Mouse (Mus musculus) 416B (cell line): ENCODE measurements around the gene Focad.

Experiments used
- DNase-seq: peaks from one replicate; pipeline ENCODE4 v3.0.0; 2011; ENCODE audit warnings: low read depth

Focad gene

DNA sequence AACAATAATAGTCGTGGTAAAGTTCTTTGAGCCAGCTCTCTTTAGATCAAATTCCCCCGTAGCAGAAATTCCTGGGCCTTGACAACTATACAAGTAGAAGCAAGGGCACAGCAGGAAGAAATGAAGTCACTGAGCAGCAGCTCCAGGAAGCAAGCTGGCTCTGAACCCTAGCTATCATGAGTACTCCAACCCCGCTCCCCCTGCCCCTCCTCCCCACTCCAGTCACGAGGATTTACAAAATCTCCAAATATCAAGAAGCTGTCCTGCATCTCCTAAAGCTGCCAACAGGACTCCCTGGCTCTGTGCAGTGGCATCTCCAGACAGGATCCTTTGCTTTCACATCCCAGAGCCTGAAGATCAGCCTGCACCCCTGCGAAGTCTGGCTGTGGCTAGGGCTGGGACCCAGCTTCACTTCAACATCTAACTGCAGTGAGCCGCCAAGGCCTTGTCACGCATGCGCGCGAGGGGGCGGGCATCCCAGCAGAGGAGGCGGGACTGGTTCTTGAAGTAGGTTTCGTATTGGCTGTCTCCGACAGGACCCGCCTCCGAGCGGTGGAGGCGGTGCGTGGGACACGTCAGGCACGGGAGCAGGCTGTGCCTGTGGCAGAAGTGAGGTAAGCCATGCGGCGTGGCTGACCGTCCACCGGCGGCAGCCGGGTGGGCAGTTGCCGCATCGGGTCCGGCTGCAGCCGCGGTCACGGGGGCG, at the start of gene Focad:
TSS of gene Focad (plus strand) at position 568 of the 706 bp plus-strand sequence.
- peak; percentile 94 for DNase-seq

DNA sequence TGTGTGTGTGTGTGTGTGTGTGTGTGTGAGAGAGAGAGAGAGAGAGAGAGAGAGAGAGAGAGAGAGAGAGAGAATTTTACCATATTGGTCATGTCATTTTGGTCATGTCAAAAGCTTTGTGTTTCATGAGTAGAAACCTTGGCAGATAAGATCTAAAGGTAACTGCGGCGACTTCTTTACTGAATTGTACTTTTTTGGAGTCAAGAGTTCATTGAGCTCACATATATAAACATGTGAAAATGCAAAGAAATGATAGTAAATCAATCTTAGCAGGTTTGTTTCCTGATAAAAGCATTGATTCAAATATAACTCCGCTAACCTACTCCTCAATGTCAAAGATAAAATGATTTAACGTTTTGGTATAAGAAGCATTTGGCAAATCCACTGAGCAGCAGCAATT, 49.3 kb upstream of the Focad start:
- no peak for DNase-seq

DNA sequence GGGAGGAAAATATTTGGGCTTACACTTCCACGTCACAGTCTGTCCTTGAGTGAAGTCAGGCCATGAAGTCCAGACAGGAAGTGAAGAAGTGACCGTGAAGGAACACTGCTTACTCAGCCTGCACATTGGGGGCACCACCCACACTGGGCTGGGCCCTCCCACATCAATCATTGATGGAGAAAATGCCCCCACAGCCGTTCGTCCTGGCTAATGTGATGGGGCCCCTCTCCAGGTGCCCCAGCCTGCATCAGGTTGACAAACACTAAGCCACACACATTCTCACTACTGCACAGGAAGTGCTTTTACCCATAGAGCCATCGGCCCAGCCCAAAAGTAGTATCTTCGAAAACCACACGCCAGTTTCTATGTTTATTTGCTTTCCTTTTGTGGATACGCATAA, 48.1 kb upstream of the Focad start:
- peak; percentile 24 for DNase-seq

DNA sequence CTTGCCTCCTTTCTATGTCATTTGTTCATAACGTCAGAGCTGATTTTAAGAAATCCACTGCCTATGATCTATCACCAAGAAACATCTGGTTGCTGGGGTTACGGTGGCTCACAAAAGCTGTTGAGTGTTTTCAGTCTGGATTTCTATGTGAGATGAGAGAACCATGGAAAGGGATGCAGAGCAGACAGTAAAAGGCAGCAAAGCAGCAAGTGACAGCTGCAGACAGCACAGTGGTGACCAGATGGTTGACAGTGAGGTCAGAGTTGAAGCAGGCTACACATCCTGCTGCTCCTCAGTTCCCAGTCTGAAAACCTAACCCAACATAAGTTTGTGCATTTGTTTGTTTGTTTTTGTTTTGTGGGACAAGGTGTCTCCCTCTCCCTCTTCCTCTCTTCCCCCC, 19.0 kb upstream of the Focad start:
- no peak for DNase-seq

DNA sequence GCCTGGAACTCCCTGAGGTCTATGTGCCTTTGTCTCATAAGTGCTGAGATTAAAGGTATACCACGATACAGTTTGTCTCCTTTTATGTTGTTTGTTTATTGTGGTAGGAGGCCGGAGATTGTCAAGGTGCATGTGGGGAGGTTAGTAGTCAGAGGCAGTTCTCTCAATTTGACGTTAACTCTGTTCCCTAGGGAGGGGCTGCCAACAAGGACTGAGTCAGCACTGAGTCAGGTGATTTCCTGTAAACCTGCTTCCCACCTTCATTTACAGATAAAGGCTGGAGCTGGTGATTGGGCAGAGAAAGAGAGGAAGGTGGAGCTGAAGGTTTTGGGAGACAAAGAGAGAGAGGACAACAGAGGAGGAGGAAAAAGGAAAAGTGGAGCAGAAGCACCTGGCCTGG, 15.4 kb upstream of the Focad start:
- DNase-seq, result no peak

DNA sequence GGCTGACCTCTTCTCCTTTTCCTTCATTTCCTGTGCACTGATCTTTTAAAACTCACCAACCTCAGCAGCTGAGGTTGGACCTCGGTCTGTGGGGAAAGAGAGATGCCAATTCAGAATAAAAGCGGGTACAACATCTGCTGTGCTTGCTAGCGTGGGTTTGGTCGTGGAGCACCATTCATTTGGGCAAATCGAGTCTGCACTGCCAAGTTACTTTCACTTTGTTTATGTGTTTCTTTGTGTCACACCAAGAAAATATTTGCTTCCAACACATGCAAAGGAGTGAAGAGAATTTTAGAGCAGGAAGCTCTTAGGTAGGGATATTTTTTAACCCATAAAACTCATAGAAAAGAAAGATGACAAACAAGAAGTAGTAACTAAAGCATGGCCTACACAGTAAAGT, 13.0 kb upstream of the Focad start:
- no peak for DNase-seq

DNA sequence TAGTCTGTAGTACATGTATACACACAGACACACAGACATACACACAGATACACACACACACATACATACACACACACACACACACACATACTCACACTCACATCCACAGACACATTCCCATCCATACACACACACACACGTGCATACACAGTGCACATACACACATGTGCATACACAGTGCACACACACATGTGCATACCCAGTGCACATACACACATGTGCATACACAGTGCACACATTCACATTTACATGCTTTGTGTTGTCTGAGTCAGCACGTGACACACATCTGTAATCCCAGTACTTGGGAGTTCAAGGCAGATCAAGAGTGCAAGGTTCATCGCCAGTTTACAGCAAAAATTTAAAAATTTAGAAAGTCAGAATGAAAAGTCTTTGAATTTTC, 12.5 kb upstream of the Focad start:
- no peak for DNase-seq

DNA sequence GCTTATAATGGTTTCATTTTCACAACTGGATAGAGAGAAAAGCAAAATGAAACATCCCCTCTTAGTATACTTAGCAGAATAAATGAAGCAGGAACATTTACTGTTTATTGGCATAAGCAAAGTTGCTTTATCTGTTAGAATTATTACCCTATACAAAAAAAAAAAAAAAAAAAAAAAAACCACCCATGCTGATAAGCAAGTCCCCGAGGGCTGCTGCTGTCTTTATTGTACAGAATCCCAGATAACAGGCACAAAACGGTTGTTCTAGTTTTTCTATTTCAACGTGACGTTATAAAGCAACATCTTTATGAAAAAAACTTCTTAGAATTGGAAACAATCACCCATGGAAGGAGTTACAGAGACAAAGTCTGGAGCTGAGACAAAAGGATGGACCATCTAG, 12.0 kb upstream of the Focad start:
- no peak for DNase-seq

DNA sequence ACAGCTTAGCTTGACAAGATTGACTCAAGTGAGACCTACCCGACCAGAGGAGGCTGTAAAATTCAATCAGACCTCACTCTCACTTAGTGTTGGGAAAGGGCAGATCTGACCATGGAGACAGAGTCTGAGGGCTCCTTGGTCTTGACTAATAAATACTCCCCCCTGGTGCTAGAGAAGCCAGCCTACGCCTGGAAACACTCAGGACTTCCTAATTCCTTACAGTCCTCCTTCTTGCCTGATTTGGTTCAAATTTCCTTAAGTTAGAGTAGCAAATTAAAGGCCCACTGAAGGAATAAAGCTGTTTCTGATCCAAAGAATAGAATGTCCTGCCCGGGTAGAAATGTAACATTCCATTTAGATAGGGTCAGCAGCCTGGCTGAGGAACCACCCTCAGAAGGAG, 10.6 kb upstream of the Focad start:
- DNase-seq, result no peak

DNA sequence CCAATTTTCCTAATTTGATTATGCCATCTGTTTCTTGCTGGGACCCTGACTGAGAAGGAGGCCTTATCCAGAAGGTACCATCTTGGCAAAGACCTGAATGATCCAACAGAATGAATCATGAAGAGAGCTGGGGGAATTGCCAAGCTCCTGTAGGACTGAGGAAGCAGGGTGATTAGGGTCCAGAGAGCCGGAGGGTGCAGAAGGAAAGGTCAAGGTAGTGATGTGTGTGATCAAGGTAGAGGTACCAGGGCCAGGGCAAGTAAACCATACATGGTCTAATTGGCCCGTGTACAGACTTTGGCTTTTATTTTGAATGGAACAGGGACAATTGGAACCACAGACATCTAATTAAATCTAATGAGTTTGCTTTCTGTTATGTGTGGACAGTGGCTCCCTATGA, 4.1 kb upstream of the Focad start:
- no peak for DNase-seq

DNA sequence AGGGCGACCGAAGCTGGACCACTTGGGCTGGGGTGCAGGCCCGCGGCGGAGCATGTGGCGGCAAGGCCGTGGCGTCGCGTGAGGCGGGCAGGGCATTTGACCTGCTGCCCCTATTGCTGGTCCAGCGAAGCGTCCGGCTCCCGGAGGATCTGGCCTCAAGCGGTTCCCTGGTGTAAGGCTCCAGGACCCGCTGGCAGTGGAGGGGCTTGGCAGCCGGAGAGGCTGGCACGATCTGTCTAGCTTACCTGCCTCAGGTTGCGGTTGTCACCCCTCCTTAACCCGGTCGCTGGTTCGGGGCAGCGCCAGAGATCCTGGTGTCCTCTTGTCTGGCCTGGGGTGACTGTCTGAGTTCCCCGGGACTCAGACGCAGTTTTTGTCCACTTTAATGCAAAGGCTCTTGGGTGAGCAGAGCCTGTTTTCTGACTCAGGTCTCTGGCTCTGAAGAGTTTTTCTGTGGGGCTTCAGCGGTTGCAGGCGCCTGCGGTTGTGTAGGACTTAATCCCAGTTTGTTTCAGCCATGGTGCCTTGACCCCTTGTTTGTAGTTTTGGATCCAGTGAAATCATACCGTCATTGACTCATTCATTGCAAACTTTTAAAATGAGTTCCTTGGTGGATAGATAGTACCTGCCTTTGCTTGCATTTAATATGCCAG, 465 bp downstream of the Focad start:
- DNase-seq, result peak; percentile 49

DNA sequence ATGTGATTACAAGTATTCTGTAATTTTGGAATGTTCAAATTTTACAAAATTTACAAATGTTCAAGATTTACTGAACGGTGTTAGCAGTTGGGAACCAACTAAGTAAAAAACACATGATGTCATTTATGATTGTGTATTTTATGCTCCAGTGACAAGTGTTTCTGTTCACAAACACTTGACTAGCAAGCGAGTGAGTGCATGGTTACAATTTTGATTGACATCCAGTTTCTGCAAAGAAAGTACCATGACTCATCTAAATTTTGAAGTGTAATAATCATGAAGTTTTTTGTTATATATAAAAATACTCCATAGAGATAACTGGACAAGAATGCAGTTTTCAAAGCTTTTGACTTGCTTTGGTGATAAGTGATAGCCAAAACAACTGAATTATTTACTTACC, 1.3 kb downstream of the Focad start:
- peak; percentile 35 for DNase-seq

DNA sequence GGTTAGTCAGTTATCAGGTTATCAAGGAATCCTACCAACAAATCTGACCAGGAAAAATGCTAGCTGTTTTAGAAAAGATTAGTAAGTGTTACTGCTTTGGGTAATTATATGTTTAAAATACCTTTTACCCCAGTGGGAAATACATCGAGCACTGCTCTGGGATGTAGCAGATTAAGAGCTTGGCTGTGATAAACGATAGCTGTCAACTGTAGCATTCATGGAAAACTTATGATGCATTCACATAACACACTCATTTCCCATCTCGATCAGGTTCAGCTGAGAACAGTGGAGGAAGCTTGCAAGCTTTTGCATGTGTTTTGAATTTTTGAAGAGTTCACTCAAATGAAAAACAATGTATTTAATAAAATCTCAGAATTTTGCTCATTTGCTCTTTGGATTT, 14.2 kb downstream of the Focad start:
- no peak for DNase-seq

DNA sequence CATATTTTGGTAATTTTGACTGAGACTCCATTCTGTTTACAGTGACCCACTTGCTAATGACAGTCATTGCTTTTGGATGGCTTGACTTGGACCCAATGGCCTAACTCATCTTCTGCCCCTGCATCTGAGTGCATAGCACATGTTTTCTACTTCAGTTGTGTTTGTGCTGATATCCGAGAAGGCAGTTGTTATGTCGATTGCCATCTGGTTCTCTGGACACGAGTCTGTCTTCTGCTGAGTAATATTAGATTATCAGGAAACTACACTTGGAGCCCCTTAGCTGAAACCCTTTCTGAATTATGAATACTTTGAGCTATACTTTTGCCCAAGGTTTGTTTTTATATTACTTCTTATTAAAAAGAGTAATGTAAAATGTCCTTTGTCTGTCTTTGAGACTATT, 22.9 kb downstream of the Focad start:
- no peak for DNase-seq

DNA sequence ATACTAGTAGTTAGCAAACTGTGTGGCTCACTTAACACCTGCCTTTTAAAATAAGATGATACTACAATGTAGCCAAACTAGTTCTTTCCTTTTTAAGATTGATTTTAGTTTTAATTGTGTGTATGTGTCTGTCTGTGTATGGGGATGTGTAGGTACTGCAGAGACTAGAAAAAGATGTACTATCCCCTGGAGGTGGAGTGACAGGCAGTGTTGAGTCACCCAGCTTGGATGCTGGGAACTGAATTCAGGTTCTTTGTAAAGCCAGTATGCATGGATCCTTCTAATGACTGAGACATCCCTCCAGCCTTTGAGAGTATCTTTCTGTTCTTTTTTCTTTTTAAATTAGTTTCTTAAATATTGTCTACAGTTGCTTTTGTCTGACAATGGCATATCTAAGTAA, 23.5 kb downstream of the Focad start:
- no peak for DNase-seq

DNA sequence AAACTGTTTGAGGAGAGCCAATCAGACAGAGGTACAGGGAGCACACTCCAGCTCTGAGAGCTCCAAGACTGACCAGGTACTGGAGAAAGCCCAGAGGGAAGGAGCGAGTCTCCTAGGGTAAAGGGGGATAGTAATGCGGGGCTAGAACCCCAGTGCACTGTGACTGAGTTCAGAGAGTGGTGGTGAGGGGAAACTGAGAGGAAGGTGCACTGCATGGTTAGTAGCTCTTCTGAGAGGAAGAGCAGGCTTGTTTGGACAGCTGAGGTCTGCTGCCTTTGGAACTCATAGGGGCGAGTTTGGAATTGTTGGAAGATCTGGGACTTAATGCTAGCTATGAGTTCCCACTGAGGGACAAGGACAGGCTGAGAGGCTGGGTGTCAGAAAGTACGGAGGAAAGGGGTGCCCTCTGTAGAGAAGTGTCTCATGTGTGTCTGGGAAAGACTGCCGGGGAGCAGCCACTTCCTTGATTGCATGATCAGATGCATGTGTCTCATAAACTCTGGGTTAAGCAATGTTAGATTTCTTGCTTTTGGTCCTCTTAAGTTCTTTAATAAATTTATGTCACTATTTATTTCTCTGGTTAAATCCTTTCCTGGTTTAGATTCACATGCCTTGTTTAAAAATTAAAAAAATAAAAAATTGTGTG, 24.4 kb downstream of the Focad start:
- DNase-seq, result peak; percentile 24

DNA sequence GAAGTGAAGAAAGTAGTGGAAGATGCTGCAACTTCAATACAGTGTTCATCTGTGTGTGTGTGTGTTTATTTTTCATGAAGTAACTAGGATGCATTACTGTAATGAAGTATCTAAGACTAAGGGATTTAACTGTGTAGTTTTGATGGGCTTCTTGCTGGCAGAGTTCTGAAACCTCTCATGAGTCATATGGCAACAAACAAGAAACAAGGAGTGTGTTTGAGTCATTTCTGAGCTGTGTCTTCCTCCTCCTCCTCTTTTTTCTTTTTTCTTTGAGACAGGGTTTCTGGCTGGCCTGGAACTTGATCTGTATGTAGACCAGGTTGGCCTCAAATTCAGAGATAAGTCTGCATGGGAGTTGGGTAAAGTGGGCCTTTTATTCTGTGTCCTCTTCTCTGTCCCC, 25.7 kb downstream of the Focad start:
- peak; percentile 34 for DNase-seq

DNA sequence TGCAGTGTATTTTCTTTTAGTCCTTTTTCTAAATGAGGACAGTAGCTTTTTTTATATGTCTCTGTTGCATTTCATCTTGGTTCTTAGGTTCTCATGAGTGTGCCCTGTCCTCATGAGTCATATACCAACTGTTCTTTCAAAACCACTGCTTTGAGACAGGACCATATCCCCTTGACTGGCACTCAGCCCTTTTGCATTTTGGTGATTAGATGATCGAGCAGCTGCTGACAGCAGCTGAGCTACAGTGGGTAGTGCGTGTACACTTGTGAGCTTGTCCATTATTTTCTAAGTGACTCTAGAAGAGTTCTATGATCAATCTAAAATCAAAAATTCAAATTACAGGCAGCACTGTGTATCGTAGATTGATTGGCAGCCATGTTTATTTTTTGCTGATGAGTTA, 28.0 kb downstream of the Focad start:
- DNase-seq, result no peak

DNA sequence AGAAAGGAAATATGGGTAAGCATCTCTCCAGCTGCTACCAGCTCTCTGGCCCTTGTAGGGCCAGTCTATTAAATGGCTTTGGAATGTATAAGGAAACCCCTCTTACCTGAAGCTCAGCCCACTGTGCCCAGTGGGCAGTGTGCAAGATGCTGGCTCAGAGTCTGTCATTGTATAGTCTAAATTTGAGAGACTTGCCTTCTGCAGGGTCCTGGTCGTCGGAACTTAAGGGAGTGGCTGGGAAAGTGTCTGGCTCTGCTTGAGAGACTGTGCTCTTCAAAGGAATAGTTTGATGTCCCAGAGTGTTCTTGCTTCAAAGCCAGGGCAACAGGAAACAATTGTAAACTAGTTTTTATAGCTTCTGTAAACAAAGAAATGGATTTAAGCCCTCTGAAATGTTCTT, 41.5 kb downstream of the Focad start:
- no peak for DNase-seq

DNA sequence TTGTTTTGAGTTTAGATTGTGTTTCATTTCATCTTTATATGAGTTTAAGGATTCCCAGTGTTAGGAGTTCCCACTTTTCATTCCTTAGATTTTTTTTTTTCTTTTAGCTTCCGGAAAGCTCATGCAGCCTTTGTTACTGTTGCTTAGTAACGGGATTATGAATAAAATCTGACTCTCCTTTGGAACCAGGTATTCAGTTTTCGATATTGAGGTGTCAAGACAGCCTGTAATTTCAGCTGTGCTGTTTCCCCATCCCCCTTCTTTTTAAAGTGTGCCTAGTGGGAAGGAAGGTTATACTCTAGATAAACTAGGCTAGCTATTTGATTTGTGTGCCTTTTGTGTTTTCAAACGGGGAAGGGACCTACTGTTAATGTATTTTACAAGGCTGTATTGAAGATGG, 42.1 kb downstream of the Focad start:
- no peak for DNase-seq

DNA sequence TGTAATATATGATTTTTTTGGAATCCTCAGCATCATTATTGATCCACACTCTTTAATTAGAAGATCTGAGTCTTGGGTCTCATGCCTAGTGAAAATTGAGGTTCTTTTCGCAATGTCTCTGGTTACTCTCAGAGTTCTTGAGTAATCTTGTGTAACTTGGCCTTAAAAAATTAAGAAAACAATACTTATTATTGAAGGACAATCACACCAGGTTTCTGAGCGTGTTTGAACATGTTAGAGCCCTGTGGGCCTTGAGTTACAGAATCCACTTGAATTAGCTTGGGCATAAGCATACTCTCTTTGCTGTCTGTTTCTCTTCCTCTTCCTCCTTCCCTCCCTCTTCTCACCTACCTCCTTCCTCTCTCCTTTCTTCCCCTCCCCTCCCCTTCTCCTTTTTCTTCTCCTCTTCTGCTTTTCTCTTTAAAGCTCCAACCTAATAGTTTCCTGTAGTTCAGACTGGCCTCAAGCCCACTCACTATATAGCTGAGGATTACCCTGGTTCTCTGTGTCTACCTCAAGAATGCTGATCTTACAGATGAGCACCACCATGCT, 44.0 kb downstream of the Focad start:
- DNase-seq, result no peak

DNA sequence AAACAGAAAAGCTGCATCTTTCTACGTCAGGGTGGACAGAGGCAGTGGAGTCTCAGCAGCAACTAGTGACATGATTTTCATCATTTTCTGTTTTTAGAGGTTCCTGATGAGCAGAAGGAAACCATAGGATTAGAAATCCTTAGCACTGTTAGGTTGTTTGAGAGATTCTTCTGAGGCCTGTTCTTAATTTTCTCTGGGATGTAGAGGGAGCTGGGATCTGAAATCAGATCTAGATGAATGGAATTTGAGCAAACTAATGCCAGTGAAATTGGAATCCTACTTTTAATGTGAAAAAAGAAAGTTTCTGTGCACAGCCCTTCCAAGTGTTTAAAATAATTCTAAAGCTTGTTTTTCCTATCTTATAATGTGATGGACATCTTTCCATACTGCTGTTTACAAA, 55.0 kb downstream of the Focad start:
- no peak for DNase-seq

DNA sequence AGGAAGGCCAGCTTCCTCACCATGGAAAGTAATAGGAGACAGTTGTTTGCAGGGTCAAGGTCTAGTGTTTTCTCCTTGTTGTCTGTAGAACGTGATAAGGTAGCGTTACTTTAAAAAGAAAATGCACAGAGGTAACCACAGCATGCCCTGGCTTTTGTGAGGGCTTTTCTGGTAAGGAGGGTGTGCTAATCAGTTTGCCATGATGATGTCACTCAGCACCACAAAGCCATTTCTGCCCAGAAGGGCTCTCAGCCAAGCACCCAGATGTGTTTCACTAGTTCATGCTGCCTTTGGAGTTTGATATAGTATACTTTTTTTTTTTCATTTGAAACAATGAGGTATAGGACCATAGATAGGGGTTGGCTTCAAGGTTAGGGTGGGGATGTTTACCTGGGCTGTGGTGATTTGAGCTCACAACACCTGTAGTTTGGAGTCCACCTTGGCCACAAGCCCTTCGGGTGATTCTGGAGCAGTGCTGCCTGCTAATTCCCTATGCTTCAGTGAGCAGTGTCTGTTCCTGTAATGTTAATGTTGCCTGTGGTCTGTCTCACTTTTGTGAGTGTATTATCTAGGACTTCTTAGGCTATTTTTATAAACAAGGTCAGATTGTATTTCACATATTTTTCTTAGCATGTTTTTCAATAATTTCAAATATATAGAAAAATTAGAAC, 61.2 kb downstream of the Focad start:
- peak; percentile 37 for DNase-seq
